Mouse (Mus musculus): ENCODE data around the gene Tlr7. TPM values are rescaled to one million over a fixed set of nuclear protein-coding genes. Genes with fewer than 3 reads are reported as not detected.

Tlr7 gene
- polyA plus RNA-seq, 3 experiments from 2014 or later: 1.6 to 7.8 (median 4.4) TPM

DNA sequence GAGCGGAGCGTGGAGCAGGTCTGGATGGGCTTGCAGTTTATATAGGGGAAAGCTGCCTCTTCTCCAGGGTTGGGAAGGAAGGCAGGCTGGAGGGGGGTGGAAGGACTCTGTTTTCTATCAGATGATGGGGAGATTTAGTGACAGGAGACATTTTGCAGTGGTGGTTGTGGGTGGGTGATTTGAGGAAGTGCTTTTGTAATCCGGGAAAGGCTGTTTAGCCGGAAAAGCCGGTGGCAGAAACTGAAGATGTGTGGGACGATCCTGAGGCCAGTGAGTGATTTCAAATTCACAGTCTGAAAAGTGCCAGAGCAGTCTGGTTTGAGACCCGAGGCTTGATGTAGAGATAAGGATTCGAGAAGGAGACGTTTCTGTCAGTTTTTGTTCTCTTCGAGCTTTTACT, 53.8 kb downstream of the Tlr7 start:
- ATAC-seq: no peak

DNA sequence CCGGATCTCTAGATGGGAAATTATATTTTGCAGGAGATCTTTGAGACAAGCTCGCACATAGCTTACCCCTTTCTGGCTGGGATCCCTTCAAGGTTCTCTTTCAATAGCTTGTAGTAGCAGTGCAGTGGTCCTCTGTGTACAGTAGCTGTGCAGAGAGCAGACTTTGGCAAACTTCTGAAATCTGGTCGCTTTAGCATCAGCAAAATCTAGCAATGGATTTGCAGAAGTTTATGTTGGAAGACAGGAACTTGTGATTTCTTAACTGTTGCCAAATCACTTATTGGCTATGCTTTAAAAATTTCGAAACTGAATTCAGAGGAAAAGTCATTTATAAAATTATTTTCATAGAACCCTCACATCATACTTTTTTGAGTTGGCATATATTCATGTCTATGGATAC, 66.3 kb downstream of the Tlr7 start, which contains the start of gene Tlr8:
Tlr8 (minus strand) TSS at position 244 of the 400 bp plus-strand sequence.
- no peak for ATAC-seq

DNA sequence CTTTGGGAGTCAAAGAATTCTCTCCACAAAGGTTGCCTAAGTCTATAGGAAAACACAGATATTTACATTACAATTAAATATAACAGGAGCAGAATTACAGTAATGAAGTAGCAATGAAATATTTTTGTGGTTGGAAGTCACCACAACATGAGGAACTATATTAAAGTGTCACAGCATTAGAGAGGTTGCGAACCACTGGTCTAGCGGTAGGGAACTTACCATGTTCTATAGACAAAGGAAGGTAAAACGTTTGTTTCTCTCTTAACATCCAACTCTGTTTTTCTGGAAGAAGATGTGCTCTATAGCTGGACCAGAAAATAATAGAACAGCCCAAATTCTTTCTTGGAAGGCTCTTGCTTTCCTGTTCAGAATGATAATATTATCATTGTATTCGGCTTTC, 66.8 kb downstream of the Tlr7 start:
- no peak for ATAC-seq

Other genes with a start within 250 kb of the Tlr7 start
- gene Tmsb4x, start 121.2 kb downstream of the Tlr7 start, polyA plus RNA-seq (2017; shearing (Covaris generic)): over 10,000 TPM; 12,659 to 15,684 (median 12,791) TPM
- gene Tlr8, start 66.2 kb downstream of the Tlr7 start, polyA plus RNA-seq (2017; shearing (Covaris generic)): under 1 TPM in 1 of 3 experiments, not detected in 2; 0.11 TPM
- 10 to 100 TPM; 59.6 to 81.4 (median 77.9) TPM for gene Prps2, start 52.2 kb upstream of the Tlr7 start, polyA plus RNA-seq (2017; shearing (Covaris generic))

Data from inflammation-experienced regulatory T-cells, adult 6 months (primary cell).